Mouse (Mus musculus) myocyte (in vitro differentiated cells): ENCODE data around the gene Ap5z1.

Experiments used
- E2F4 ChIP-seq: IDR thresholded peaks from one replicate; pipeline ENCODE4 v1.6.1; 2011; ENCODE audit warnings: mild to moderate bottlenecking, control low read depth, moderate library complexity; ENCODE audit not compliant: insufficient read depth
- MAX ChIP-seq: IDR thresholded peaks from one replicate; pipeline ENCODE4 v1.6.1; 2011; ENCODE audit warnings: low read depth, mild to moderate bottlenecking, control low read depth
- POLR2A ChIP-seq: IDR thresholded peaks from one replicate; pipeline ENCODE4 v1.6.1; 2011; ENCODE audit warnings: low read depth, mild to moderate bottlenecking, control low read depth, moderate library complexity; ENCODE audit not compliant: insufficient read length
- SRF ChIP-seq: IDR thresholded peaks from one replicate; pipeline ENCODE4 v1.6.1; 2011; ENCODE audit warnings: low read depth; ENCODE audit not compliant: control insufficient read depth, insufficient read length
- TCF12 ChIP-seq: IDR thresholded peaks from one replicate; pipeline ENCODE4 v1.6.1; 2011; ENCODE audit warnings: mild to moderate bottlenecking, control low read depth; ENCODE audit not compliant: poor library complexity, insufficient read depth, severe bottlenecking
- TCF3 ChIP-seq: IDR thresholded peaks from one replicate; pipeline ENCODE4 v1.6.1; 2011; ENCODE audit warnings: low read depth, control low read depth; ENCODE audit not compliant: insufficient read length
- USF1 ChIP-seq: IDR thresholded peaks from one replicate; pipeline ENCODE4 v1.6.1; 2011; ENCODE audit warnings: low read depth, mild to moderate bottlenecking, control low read depth, moderate library complexity

DNA sequence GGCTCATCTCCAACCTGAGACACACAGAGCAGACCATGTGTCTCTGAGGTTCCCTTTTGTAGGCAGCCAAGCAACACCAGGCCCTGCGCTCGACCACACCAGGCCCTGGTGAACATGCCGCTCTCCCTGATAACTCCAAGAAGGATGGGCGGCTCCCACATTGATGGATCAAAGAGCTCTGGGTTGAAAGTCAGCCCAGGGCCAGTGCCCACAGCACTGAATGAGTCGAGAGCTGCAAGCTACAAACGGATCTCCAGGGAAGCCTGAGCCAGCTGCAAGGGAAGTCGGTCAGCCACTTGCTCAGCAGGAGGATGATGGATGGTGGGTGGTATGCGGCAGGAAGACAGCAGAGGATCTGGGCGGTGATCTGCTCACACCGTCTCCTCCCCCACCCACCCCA is 6.4 kb upstream of the Ap5z1 start:
- no peak for TF ChIP-seq USF1
- TF ChIP-seq POLR2A = no peak
- no peak for TF ChIP-seq TCF12
- TF ChIP-seq MAX = no peak
- no peak for TF ChIP-seq SRF
- TF ChIP-seq TCF3 = no peak
- TF ChIP-seq E2F4 = no peak
